Mouse (Mus musculus) stomach, embryonic 15.5 days (tissue): ENCODE measurements around the gene R3hcc1l. TPM values are rescaled to one million over a fixed set of nuclear protein-coding genes. Genes with fewer than 3 reads are reported as not detected.

Source experiments
- ATAC-seq: fragments of 200-750 bp; cut with Nextera tagmentation; 2 replicates; pipeline ENCODE4 v1.8.0; 2017; ENCODE audit warnings: low read depth, moderate number of reproducible peaks, moderate TSS enrichment; ENCODE audit not compliant: insufficient read depth, low FRiP score
- H3K27ac ChIP-seq: fragments of 300-500 bp; sonication (generic); 2 replicates; pipeline ENCODE4 v1.5.1; 2015; ENCODE audit warnings: mild to moderate bottlenecking, inconsistent platforms
- H3K27me3 ChIP-seq: fragments of 300-500 bp; sonication (generic); replicated peaks from 2 replicates; pipeline ENCODE4 v1.6.1; 2015; ENCODE audit warnings: inconsistent platforms
- H3K36me3 ChIP-seq: fragments of 300-500 bp; sonication (generic); 2 replicates; pipeline ENCODE4 v1.6.1; 2015; ENCODE audit warnings: inconsistent platforms
- H3K4me1 ChIP-seq: fragments of 300-500 bp; sonication (generic); 2 replicates; pipeline ENCODE4 v1.6.1; 2015; ENCODE audit warnings: inconsistent platforms
- H3K4me2 ChIP-seq: fragments of 300-500 bp; sonication (generic); 2 replicates; pipeline ENCODE4 v1.6.1; 2015; ENCODE audit warnings: mild to moderate bottlenecking, inconsistent platforms
- H3K4me3 ChIP-seq: fragments of 300-500 bp; sonication (generic); replicated peaks from 2 replicates; pipeline ENCODE4 v1.5.1; 2015; ENCODE audit warnings: inconsistent platforms
- H3K9ac ChIP-seq: fragments of 300-500 bp; sonication (generic); 2 replicates; pipeline ENCODE4 v1.6.1; 2015; ENCODE audit warnings: inconsistent platforms
- H3K9me3 ChIP-seq: fragments of 300-500 bp; sonication (generic); 2 replicates; pipeline ENCODE4 v1.6.1; 2016; ENCODE audit warnings: inconsistent platforms
- WGBS: fragments of 180-500 bp; shearing (Covaris S2); methylation state at CpG from one replicate; pipeline ENCODE4 v1.1.7; 2015; 5-methylcytosine and 5-hydroxymethylcytosine counted together
- polyA plus RNA-seq: library from polyadenylated mRNA; unstranded; fragments of >200 nt; fragmentation: Nextera tagmentation; extraction: Ambion mirVana; gene quantifications from 2 replicates; pipeline ENCODE4 v1.2.1, GENCODE M21; 2015

R3hcc1l gene
- 20.7 and 21.7 TPM in 2 replicates for polyA plus RNA-seq

GRCm38 (mm10) chr19:42518620-42519310, at the start of gene R3hcc1l:
TSS of gene R3hcc1l (plus strand) at chr19:42518759.
- Histone ChIP-seq H3K4me2 (peak within 1 kb of the TSS; percentile 80), H3K4me1 (peaks cover 8% of the 10 kb centered on the region), H3K27ac (peak within 1 kb of the TSS; percentile 72), H3K27me3 (0 out of 2 replicates have a peak, but pooled peaks cover 3% of the 10 kb centered on the region), H3K4me3 (peak within 1 kb of the TSS; percentile 87), H3K36me3 (no peaks in the 10 kb centered on the region), H3K9me3 (no peaks in the 10 kb centered on the region), H3K9ac (peak within 1 kb of the TSS; percentile 63)
- under 1% methylated on average over 55 of the region's 59 CpGs for WGBS
- ATAC-seq, result peak; percentile 96

GRCm38 (mm10) chr19:42471571-42471970, 47.0 kb upstream of the R3hcc1l start:
- no peak for ATAC-seq

GRCm38 (mm10) chr19:42472831-42473230, 45.7 kb upstream of the R3hcc1l start:
- no peak overlapping the region for H3K4me3 ChIP-seq
- no peak overlapping the region for H3K9ac ChIP-seq
- no peak overlapping the region for H3K4me2 ChIP-seq
- H3K9me3 ChIP-seq, result no peaks in the 10 kb centered on the region
- H3K4me1 ChIP-seq, result no peaks in the 10 kb centered on the region
- H3K27ac ChIP-seq, result no peak overlapping the region
- 0 out of 2 replicates have a peak, but pooled peaks cover 2% of the 10 kb centered on the region for H3K27me3 ChIP-seq
- no peak for ATAC-seq
- no peaks in the 10 kb centered on the region for H3K36me3 ChIP-seq
- WGBS, result 28% methylated on average over 11 of the region's 11 CpGs

More at GRCm38 (mm10) chr19:42471571-42471970, 47.0 kb upstream of the R3hcc1l start:
- Histone ChIP-seq H3K4me3 (no peak overlapping the region), H3K27ac (no peak overlapping the region), H3K36me3 (no peaks in the 10 kb centered on the region), H3K9me3 (no peaks in the 10 kb centered on the region), H3K9ac (no peak overlapping the region), H3K4me1 (no peaks in the 10 kb centered on the region), H3K27me3 (no peaks in the 10 kb centered on the region), H3K4me2 (no peak overlapping the region)
- WGBS, result 82% methylated on average over 4 of the region's 4 CpGs

- Histone ChIP-seq H3K36me3 (no peaks in the 10 kb centered on the region), H3K4me3 (no peak overlapping the region), H3K27me3 (0 out of 2 replicates have a peak, but pooled peaks cover 3% of the 10 kb centered on the region), H3K4me2 (no peak overlapping the region), H3K4me1 (no peaks in the 10 kb centered on the region), H3K27ac (no peak overlapping the region), H3K9me3 (no peaks in the 10 kb centered on the region), H3K9ac (no peak overlapping the region)
- 73% methylated on average over 5 of the region's 5 CpGs for WGBS
- no peak for ATAC-seq
These were observed 40.8 kb upstream of the R3hcc1l start for GRCm38 (mm10) chr19:42477769-42478168.

- Histone ChIP-seq H3K9ac (no peak overlapping the region), H3K4me2 (no peak overlapping the region), H3K27me3 (0 out of 2 replicates have a peak, but pooled peaks cover 3% of the 10 kb centered on the region), H3K4me3 (no peak overlapping the region), H3K9me3 (no peaks in the 10 kb centered on the region), H3K27ac (no peak overlapping the region), H3K36me3 (no peaks in the 10 kb centered on the region), H3K4me1 (no peaks in the 10 kb centered on the region)
- no peak for ATAC-seq
- WGBS, result 55% methylated on average over 12 of the region's 12 CpGs
These were observed 40.3 kb upstream of the R3hcc1l start for GRCm38 (mm10) chr19:42478303-42478702.

GRCm38 (mm10) chr19:42485443-42485842, 33.1 kb upstream of the R3hcc1l start:
- no peaks in the 10 kb centered on the region for H3K27me3 ChIP-seq
- no peak overlapping the region for H3K9ac ChIP-seq
- no peak for ATAC-seq
- no peak overlapping the region for H3K27ac ChIP-seq
- no peak overlapping the region for H3K4me3 ChIP-seq
- H3K4me2 ChIP-seq, result no peak overlapping the region
- H3K36me3 ChIP-seq, result no peaks in the 10 kb centered on the region
- no peaks in the 10 kb centered on the region for H3K4me1 ChIP-seq
- 37% methylated on average over 7 of the region's 7 CpGs for WGBS
- no peaks in the 10 kb centered on the region for H3K9me3 ChIP-seq

- no peaks in the 10 kb centered on the region for H3K4me1 ChIP-seq
- no peak overlapping the region for H3K27ac ChIP-seq
- no peak overlapping the region for H3K4me3 ChIP-seq
- no peak overlapping the region for H3K9ac ChIP-seq
- 79% methylated on average over 3 of the region's 3 CpGs for WGBS
- H3K36me3 ChIP-seq, result no peaks in the 10 kb centered on the region
- no peak for ATAC-seq
- H3K4me2 ChIP-seq, result no peak overlapping the region
- no peaks in the 10 kb centered on the region for H3K27me3 ChIP-seq
- H3K9me3 ChIP-seq, result no peaks in the 10 kb centered on the region
These were observed 31.3 kb upstream of the R3hcc1l start for GRCm38 (mm10) chr19:42487261-42487660.

- no peaks in the 10 kb centered on the region for H3K9me3 ChIP-seq
- no peak overlapping the region for H3K27ac ChIP-seq
- H3K4me2 ChIP-seq, result no peak overlapping the region
- H3K9ac ChIP-seq, result no peak overlapping the region
- ATAC-seq, result no peak
- 60% methylated on average over 5 of the region's 5 CpGs for WGBS
- no peaks in the 10 kb centered on the region for H3K27me3 ChIP-seq
- no peaks in the 10 kb centered on the region for H3K4me1 ChIP-seq
- H3K36me3 ChIP-seq, result no peaks in the 10 kb centered on the region
- no peak overlapping the region for H3K4me3 ChIP-seq
These were observed 25.2 kb upstream of the R3hcc1l start for GRCm38 (mm10) chr19:42493257-42493917.

- Histone ChIP-seq H3K27me3 (no peaks in the 10 kb centered on the region), H3K4me1 (no peaks in the 10 kb centered on the region), H3K4me2 (no peak overlapping the region), H3K4me3 (no peak overlapping the region), H3K9me3 (no peaks in the 10 kb centered on the region), H3K27ac (no peak overlapping the region), H3K36me3 (no peaks in the 10 kb centered on the region), H3K9ac (no peak overlapping the region)
- 48% methylated on average over 3 of the region's 3 CpGs for WGBS
- ATAC-seq, result no peak
These were observed 14.4 kb upstream of the R3hcc1l start for GRCm38 (mm10) chr19:42504156-42504555.

- H3K27me3 ChIP-seq, result no peaks in the 10 kb centered on the region
- no peak overlapping the region for H3K9ac ChIP-seq
- H3K4me1 ChIP-seq, result no peaks in the 10 kb centered on the region
- H3K9me3 ChIP-seq, result no peaks in the 10 kb centered on the region
- 80% methylated on average over 9 of the region's 9 CpGs for WGBS
- no peak overlapping the region for H3K4me3 ChIP-seq
- H3K36me3 ChIP-seq, result no peaks in the 10 kb centered on the region
- no peak for ATAC-seq
- no peak overlapping the region for H3K27ac ChIP-seq
- no peak overlapping the region for H3K4me2 ChIP-seq
These were observed 8.9 kb upstream of the R3hcc1l start for GRCm38 (mm10) chr19:42509625-42510024.

GRCm38 (mm10) chr19:42510276-42511171, 8.0 kb upstream of the R3hcc1l start:
- no peaks in the 10 kb centered on the region for H3K9me3 ChIP-seq
- ATAC-seq, result no peak
- no peak overlapping the region for H3K9ac ChIP-seq
- no peak overlapping the region for H3K4me3 ChIP-seq
- 43% methylated on average over 16 of the region's 16 CpGs for WGBS
- no peaks in the 10 kb centered on the region for H3K36me3 ChIP-seq
- H3K4me2 ChIP-seq, result no peak overlapping the region
- H3K27me3 ChIP-seq, result no peaks in the 10 kb centered on the region
- no peaks in the 10 kb centered on the region for H3K4me1 ChIP-seq
- no peak overlapping the region for H3K27ac ChIP-seq
